Mouse (Mus musculus): ENCODE measurements around the gene Pdk1. TPM values are rescaled to one million over a fixed set of nuclear protein-coding genes. Genes with fewer than 3 reads are reported as not detected.
A peak's percentile ranks its signal among the peaks of the same experiment; 100 is the strongest.

Pdk1 gene
- polyA plus RNA-seq, 2 experiments, result 16.0 to 53.2 TPM

- Histone ChIP-seq H3K4me2 (ENCODE audit: low read depth) (peak overlapping the region; percentile 28), H3K9ac (replicated peaks) (peak overlapping the region; percentile 21; the same call in 1 of the 2 replicates), H3K36me3 (replicated peaks; ENCODE audit: control insufficient read depth, insufficient read depth, low read depth) (peaks cover 17% of the 10 kb centered on the region), H3K27me3 (ENCODE audit: control insufficient read depth, insufficient read depth, low read length) (no peaks in the 10 kb centered on the region), H3K4me3 (ENCODE audit: insufficient read depth in 1 of 2, low read depth in 2 of 2, low read length in 2 of 2) (no peak overlapping the region), H3K27ac (peak overlapping the region; percentile 64), H3K9me3 (ENCODE audit: control insufficient read depth, low read length) (no peaks in the 10 kb centered on the region), H3K4me1 (replicated peaks; ENCODE audit: control insufficient read depth in 2 of 2, insufficient read depth in 2 of 2, low read length in 1 of 2) (peaks cover 21 to 44% of the 10 kb centered on the region in 2 experiments)
- no peak for DNase-seq (ENCODE audit: low read depth in 3 of 3, low spot score in 3 of 3)
- TF ChIP-seq CTCF (IDR thresholded peaks at IDR 0.05; ENCODE audit: low read depth) (no peak), EP300 (IDR thresholded peaks at IDR 0.05; ENCODE audit: low read depth) (no peak)
- ATAC-seq (ENCODE audit: insufficient read depth), result no peak
- WGBS (ENCODE audit: insufficient replicate concordance), result 76% methylated on average over 4 of the region's 4 CpGs
These were observed 4.8 kb downstream of the Pdk1 start for GRCm38 (mm10) chr2:71877865-71878264.

DNA sequence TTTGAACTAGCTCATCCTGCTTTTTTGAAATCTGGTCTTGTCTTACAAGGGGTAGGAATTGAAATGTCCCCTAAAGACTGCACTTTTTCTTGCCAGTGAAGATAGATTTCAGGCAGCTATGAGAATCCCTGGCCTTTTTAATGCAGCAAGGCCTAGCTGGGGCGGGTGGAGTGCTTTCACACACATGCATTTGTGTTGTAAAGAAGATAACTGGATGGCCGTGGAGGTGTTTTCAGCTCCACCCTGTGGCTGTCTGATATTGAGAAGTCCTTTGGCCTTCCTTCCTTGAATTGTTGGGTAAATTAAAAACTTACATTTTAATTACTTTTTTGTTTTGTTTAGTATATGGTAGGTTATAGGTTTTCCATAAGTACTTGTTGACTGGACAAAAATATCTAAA is 5.4 kb downstream of the Pdk1 start:
- H3K27ac ChIP-seq, result peak overlapping the region; percentile 64
- TF ChIP-seq EP300 (IDR thresholded peaks at IDR 0.05; ENCODE audit: low read depth) (peak; percentile 23; the same call in 1 of the 2 replicates), CTCF (IDR thresholded peaks at IDR 0.05; ENCODE audit: low read depth) (peak; percentile 43)
- no peaks in the 10 kb centered on the region for H3K9me3 ChIP-seq (ENCODE audit: control insufficient read depth, low read length)
- peak; percentile 72 for ATAC-seq (ENCODE audit: insufficient read depth)
- peaks cover 21 to 44% of the 10 kb centered on the region in 2 experiments for H3K4me1 ChIP-seq (replicated peaks; ENCODE audit: control insufficient read depth in 2 of 2, insufficient read depth in 2 of 2, low read length in 1 of 2)
- peaks cover 17% of the 10 kb centered on the region for H3K36me3 ChIP-seq (replicated peaks; ENCODE audit: control insufficient read depth, insufficient read depth, low read depth)
- H3K4me2 ChIP-seq (ENCODE audit: low read depth), result peak overlapping the region; percentile 28
- H3K4me3 ChIP-seq (ENCODE audit: insufficient read depth in 1 of 2, low read depth in 2 of 2, low read length in 2 of 2), result no peak overlapping the region
- WGBS (ENCODE audit: insufficient replicate concordance), result 15% methylated on average over 2 of the region's 2 CpGs
- peak in 1 of 3 experiments; percentile 56 for DNase-seq (ENCODE audit: low read depth in 3 of 3, low spot score in 3 of 3)
- H3K9ac ChIP-seq (replicated peaks), result peak overlapping the region; percentile 21; the same call in 1 of the 2 replicates
- H3K27me3 ChIP-seq (ENCODE audit: control insufficient read depth, insufficient read depth, low read length), result no peaks in the 10 kb centered on the region

GRCm38 (mm10) chr2:71878943-71879342 is 5.9 kb downstream of the Pdk1 start:
- Histone ChIP-seq H3K4me3 (ENCODE audit: insufficient read depth in 1 of 2, low read depth in 2 of 2, low read length in 2 of 2) (no peak overlapping the region), H3K27me3 (ENCODE audit: control insufficient read depth, insufficient read depth, low read length) (no peaks in the 10 kb centered on the region), H3K9ac (replicated peaks) (no peak overlapping the region), H3K9me3 (ENCODE audit: control insufficient read depth, low read length) (no peaks in the 10 kb centered on the region), H3K36me3 (replicated peaks; ENCODE audit: control insufficient read depth, insufficient read depth, low read depth) (peaks cover 17% of the 10 kb centered on the region), H3K4me2 (ENCODE audit: low read depth) (peak overlapping the region; percentile 42), H3K27ac (peak overlapping the region; percentile 54), H3K4me1 (replicated peaks; ENCODE audit: control insufficient read depth in 2 of 2, insufficient read depth in 2 of 2, low read length in 1 of 2) (peaks cover 21 to 42% of the 10 kb centered on the region in 2 experiments)
- TF ChIP-seq CTCF (IDR thresholded peaks at IDR 0.05; ENCODE audit: low read depth), result no peak
- DNase-seq (ENCODE audit: low read depth in 3 of 3, low spot score in 3 of 3) (peak in 1 of 3 experiments; percentile 30), ATAC-seq (ENCODE audit: insufficient read depth) (peak; percentile 67; the same call in 1 of the 2 replicates)

- Histone ChIP-seq H3K9me3 (ENCODE audit: control insufficient read depth, low read length) (no peaks in the 10 kb centered on the region), H3K27me3 (ENCODE audit: control insufficient read depth, insufficient read depth, low read length) (no peaks in the 10 kb centered on the region), H3K36me3 (replicated peaks; ENCODE audit: control insufficient read depth, insufficient read depth, low read depth) (peaks cover 40% of the 10 kb centered on the region), H3K4me1 (replicated peaks; ENCODE audit: control insufficient read depth in 2 of 2, insufficient read depth in 2 of 2, low read length in 1 of 2) (peaks cover 6 to 12% of the 10 kb centered on the region in 2 experiments), H3K9ac (replicated peaks) (no peak overlapping the region), H3K27ac (no peak overlapping the region), H3K4me3 (ENCODE audit: insufficient read depth in 1 of 2, low read depth in 2 of 2, low read length in 2 of 2) (no peak overlapping the region), H3K4me2 (ENCODE audit: low read depth) (no peak overlapping the region)
- no peak for DNase-seq (ENCODE audit: low read depth in 3 of 3, low spot score in 3 of 3)
- TF ChIP-seq EP300 (IDR thresholded peaks at IDR 0.05; ENCODE audit: low read depth) (no peak), CTCF (IDR thresholded peaks at IDR 0.05; ENCODE audit: low read depth) (no peak)
- no peak for ATAC-seq (ENCODE audit: insufficient read depth)
- WGBS (ENCODE audit: insufficient replicate concordance), result 83% methylated on average over 19 of the region's 19 CpGs
These were observed 10.1 kb downstream of the Pdk1 start for GRCm38 (mm10) chr2:71882914-71883651.

- peaks cover 48% of the 10 kb centered on the region for H3K36me3 ChIP-seq (replicated peaks; ENCODE audit: control insufficient read depth, insufficient read depth, low read depth)
These were observed 14.2 kb downstream of the Pdk1 start for GRCm38 (mm10) chr2:71887269-71887668.

More at GRCm38 (mm10) chr2:71887269-71887668, 14.2 kb downstream of the Pdk1 start:
- Histone ChIP-seq H3K9me3 (ENCODE audit: control insufficient read depth, low read length) (no peaks in the 10 kb centered on the region), H3K27me3 (ENCODE audit: control insufficient read depth, insufficient read depth, low read length) (no peaks in the 10 kb centered on the region), H3K4me1 (replicated peaks; ENCODE audit: control insufficient read depth in 2 of 2, insufficient read depth in 2 of 2, low read length in 1 of 2) (no peaks in the 10 kb centered on the region), H3K9ac (replicated peaks) (no peak overlapping the region), H3K4me3 (ENCODE audit: insufficient read depth in 1 of 2, low read depth in 2 of 2, low read length in 2 of 2) (no peak overlapping the region), H3K27ac (no peak overlapping the region), H3K4me2 (ENCODE audit: low read depth) (no peak overlapping the region)
- ATAC-seq (ENCODE audit: insufficient read depth) (no peak), DNase-seq (ENCODE audit: low read depth in 3 of 3, low spot score in 3 of 3) (no peak)
- WGBS (ENCODE audit: insufficient replicate concordance), result 82% methylated on average over 4 of the region's 4 CpGs
- TF ChIP-seq CTCF (IDR thresholded peaks at IDR 0.05; ENCODE audit: low read depth) (no peak), EP300 (IDR thresholded peaks at IDR 0.05; ENCODE audit: low read depth) (no peak)

Measured in liver, embryonic 14.5 days (tissue).